Mouse (Mus musculus): ENCODE results near the gene Treml1. TPM values are rescaled to one million over a fixed set of nuclear protein-coding genes. Genes with fewer than 3 reads are reported as not detected.
"Not testable (repeated sequence)": the region's sequence is repeated elsewhere in the genome, so short reads cannot be mapped to it uniquely, and the experiment has no call there.

The Treml1 gene
- total and polyA plus RNA-seq, 3 experiments = 0.34 to 6.7 TPM; not detected in 1

DNA sequence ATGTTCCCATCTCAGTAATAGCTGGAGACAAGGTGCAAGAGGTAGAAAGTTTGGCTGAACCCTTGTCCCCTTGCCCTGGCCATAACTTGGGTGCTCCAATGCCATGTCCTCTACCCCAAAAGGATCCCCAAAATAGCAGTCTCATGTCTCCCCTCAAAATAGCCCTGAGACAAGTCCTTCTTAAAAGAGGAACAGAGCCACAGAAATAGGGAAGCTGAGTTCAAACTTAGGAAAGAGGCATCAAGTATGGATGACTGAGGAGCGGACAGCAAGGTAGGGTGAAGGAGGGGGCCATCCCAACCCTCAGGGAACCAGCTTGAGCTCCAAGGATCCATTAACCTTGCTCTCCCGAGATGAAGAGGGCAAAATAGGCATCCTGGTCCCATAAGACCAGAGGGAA lies 12.4 kb upstream of the Treml1 start:
- no peaks in the 10 kb centered on the region for H3K36me3 ChIP-seq (replicated peaks)
- TF ChIP-seq GATA1 (IDR thresholded peaks at IDR 0.05; ENCODE audit: borderline replicate concordance, low read length) (no peak), TAL1 (conservative IDR thresholded peaks at IDR 0.05; ENCODE audit: low read depth, low read length) (no peak), POLR2AphosphoS5 (IDR thresholded peaks at IDR 0.05; ENCODE audit: insufficient replicate concordance, low read depth, low read length) (no peak), GATA2 (IDR thresholded peaks at IDR 0.05; ENCODE audit: borderline replicate concordance, low read depth, low read length) (no peak), CTCF (IDR thresholded peaks at IDR 0.05; ENCODE audit: low read depth, low read length) (no peak)
- no peak overlapping the region for H3K4me3 ChIP-seq (ENCODE audit: low read depth, low read length)
- ATAC-seq (ENCODE audit: extremely low read depth, insufficient number of reproducible peaks, low FRiP score, poor library complexity, severe bottlenecking) (peak; percentile 22; the same call in 1 of the 2 replicates), DNase-seq (ENCODE audit: low spot score) (no peak)
- peaks cover 24% of the 10 kb centered on the region; the same call in 1 of the 2 replicates for H3K27me3 ChIP-seq (ENCODE audit: insufficient read depth, low read length)
- H3K9me3 ChIP-seq (replicated peaks) = no peaks in the 10 kb centered on the region
- peaks cover 23% of the 10 kb centered on the region for H3K4me1 ChIP-seq (ENCODE audit: insufficient read depth, low read depth, low read length)

- Histone ChIP-seq H3K4me3 (ENCODE audit: low read depth, low read length) (no peak overlapping the region), H3K9me3 (replicated peaks) (no peaks in the 10 kb centered on the region), H3K4me1 (ENCODE audit: insufficient read depth, low read depth, low read length) (peaks cover 20% of the 10 kb centered on the region), H3K36me3 (replicated peaks) (no peaks in the 10 kb centered on the region), H3K27me3 (ENCODE audit: insufficient read depth, low read length) (peaks cover 26% of the 10 kb centered on the region; the same call in 1 of the 2 replicates)
- DNase-seq (ENCODE audit: low spot score) (no peak), ATAC-seq (ENCODE audit: extremely low read depth, insufficient number of reproducible peaks, low FRiP score, poor library complexity, severe bottlenecking) (no peak)
- TF ChIP-seq GATA2 (IDR thresholded peaks at IDR 0.05; ENCODE audit: borderline replicate concordance, low read depth, low read length) (no peak), TAL1 (conservative IDR thresholded peaks at IDR 0.05; ENCODE audit: low read depth, low read length) (no peak), GATA1 (IDR thresholded peaks at IDR 0.05; ENCODE audit: borderline replicate concordance, low read length) (no peak), POLR2AphosphoS5 (IDR thresholded peaks at IDR 0.05; ENCODE audit: insufficient replicate concordance, low read depth, low read length) (no peak), CTCF (IDR thresholded peaks at IDR 0.05; ENCODE audit: low read depth, low read length) (no peak)
These were observed 9.0 kb upstream of the Treml1 start for GRCm38 (mm10) chr17:48350681-48351193.

DNA sequence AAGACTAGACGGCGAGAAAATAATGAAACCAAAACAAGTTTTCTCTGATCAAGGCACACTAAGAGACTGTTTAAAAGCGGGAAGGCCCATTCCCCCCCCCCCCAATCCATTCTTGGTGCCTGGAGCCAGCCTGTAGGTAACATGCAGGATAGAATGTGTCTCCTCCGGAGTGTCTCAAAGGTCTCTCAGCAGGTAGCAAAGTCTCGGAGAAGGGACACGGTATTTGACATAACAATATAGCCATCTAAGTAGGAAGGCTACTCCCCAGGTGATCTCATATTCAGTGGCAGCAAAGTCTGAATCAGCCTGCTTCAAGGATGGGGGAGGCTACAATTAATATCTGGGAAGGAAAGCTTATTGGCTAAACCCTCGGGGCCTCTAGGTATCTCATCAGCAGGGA lies 6.7 kb upstream of the Treml1 start:
- not testable (repeated sequence) for DNase-seq (ENCODE audit: low spot score); H3K9me3 ChIP-seq (replicated peaks); H3K4me1 ChIP-seq (ENCODE audit: insufficient read depth, low read depth, low read length); ATAC-seq (ENCODE audit: extremely low read depth, insufficient number of reproducible peaks, low FRiP score, poor library complexity, severe bottlenecking); H3K36me3 ChIP-seq (replicated peaks); H3K4me3 ChIP-seq (ENCODE audit: low read depth, low read length)
- H3K27me3 ChIP-seq (ENCODE audit: insufficient read depth, low read length) = peaks cover 19% of the 10 kb centered on the region

- DNase-seq (ENCODE audit: low spot score) (no peak), ATAC-seq (ENCODE audit: extremely low read depth, insufficient number of reproducible peaks, low FRiP score, poor library complexity, severe bottlenecking) (no peak)
- Histone ChIP-seq H3K36me3 (replicated peaks) (no peaks in the 10 kb centered on the region), H3K27me3 (ENCODE audit: insufficient read depth, low read length) (peaks cover 13% of the 10 kb centered on the region), H3K4me1 (ENCODE audit: insufficient read depth, low read depth, low read length) (peaks cover 18% of the 10 kb centered on the region), H3K9me3 (replicated peaks) (no peaks in the 10 kb centered on the region), H3K4me3 (ENCODE audit: low read depth, low read length) (no peak overlapping the region)
- TF ChIP-seq CTCF (IDR thresholded peaks at IDR 0.05; ENCODE audit: low read depth, low read length) (no peak), TAL1 (conservative IDR thresholded peaks at IDR 0.05; ENCODE audit: low read depth, low read length) (no peak), GATA1 (IDR thresholded peaks at IDR 0.05; ENCODE audit: borderline replicate concordance, low read length) (no peak), POLR2AphosphoS5 (IDR thresholded peaks at IDR 0.05; ENCODE audit: insufficient replicate concordance, low read depth, low read length) (no peak), GATA2 (IDR thresholded peaks at IDR 0.05; ENCODE audit: borderline replicate concordance, low read depth, low read length) (no peak)
These were observed 3.9 kb upstream of the Treml1 start for GRCm38 (mm10) chr17:48355822-48356221.

DNA sequence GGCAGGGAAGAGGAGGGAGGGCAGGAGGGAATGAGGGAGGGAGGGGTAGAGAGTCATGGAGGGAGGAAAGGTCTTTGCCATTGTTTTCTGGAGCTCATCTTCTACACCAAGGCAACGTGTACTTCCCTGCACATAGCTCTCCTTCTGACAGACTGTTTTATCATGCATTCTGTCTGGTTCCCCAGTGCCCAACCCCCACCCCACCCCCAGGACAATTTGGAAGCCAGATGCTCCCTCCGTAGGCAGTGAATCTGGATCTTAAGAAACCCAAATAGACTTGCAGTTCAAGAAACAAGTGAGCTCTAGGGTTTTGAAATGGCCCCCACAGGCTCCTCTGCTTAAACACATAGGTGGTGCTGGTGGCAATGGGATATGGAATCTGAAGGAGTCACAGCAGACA lies 1.8 kb upstream of the Treml1 start:
- TF ChIP-seq GATA1 (IDR thresholded peaks at IDR 0.05; ENCODE audit: borderline replicate concordance, low read length) = no peak
- no peak for TF ChIP-seq POLR2AphosphoS5 (IDR thresholded peaks at IDR 0.05; ENCODE audit: insufficient replicate concordance, low read depth, low read length)
- TF ChIP-seq GATA2 (IDR thresholded peaks at IDR 0.05; ENCODE audit: borderline replicate concordance, low read depth, low read length) = no peak
- TF ChIP-seq TAL1 (conservative IDR thresholded peaks at IDR 0.05; ENCODE audit: low read depth, low read length) = no peak
- TF ChIP-seq CTCF (IDR thresholded peaks at IDR 0.05; ENCODE audit: low read depth, low read length) = no peak
- Histone ChIP-seq H3K27me3 (ENCODE audit: insufficient read depth, low read length) (peaks cover 3% of the 10 kb centered on the region; the same call in 1 of the 2 replicates), H3K9me3 (replicated peaks) (no peaks in the 10 kb centered on the region), H3K4me3 (ENCODE audit: low read depth, low read length) (no peak overlapping the region), H3K36me3 (replicated peaks) (no peaks in the 10 kb centered on the region), H3K4me1 (ENCODE audit: insufficient read depth, low read depth, low read length) (peaks cover 21% of the 10 kb centered on the region)
- ATAC-seq (ENCODE audit: extremely low read depth, insufficient number of reproducible peaks, low FRiP score, poor library complexity, severe bottlenecking) (no peak), DNase-seq (ENCODE audit: low spot score) (no peak)

DNA sequence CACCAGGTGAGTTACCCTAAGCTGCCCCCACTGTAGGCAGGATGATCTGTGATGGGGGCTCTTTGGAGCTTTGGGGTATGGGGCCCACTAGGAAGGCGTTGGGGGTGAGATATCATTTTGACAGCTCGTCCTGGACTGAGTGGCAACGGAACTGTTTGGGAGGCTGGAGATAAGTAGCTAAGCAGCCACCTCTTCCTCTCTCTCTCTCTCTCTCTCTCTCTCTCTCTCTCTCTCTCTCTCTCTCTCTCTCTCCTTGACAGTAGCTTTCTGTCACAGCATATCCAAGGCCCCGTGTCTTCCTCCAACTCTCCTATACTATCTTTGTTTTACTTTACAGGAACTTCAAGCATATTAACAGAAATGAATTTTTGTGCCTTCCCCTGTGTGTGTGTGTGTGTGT lies 746 bp downstream of the Treml1 start:
- H3K4me1 ChIP-seq (ENCODE audit: insufficient read depth, low read depth, low read length) = peaks cover 29% of the 10 kb centered on the region
- TF ChIP-seq POLR2AphosphoS5 (IDR thresholded peaks at IDR 0.05; ENCODE audit: insufficient replicate concordance, low read depth, low read length) = no peak
- no peak for TF ChIP-seq CTCF (IDR thresholded peaks at IDR 0.05; ENCODE audit: low read depth, low read length)
- no peak for TF ChIP-seq TAL1 (conservative IDR thresholded peaks at IDR 0.05; ENCODE audit: low read depth, low read length)
- TF ChIP-seq GATA2 (IDR thresholded peaks at IDR 0.05; ENCODE audit: borderline replicate concordance, low read depth, low read length) = no peak
- no peak for TF ChIP-seq GATA1 (IDR thresholded peaks at IDR 0.05; ENCODE audit: borderline replicate concordance, low read length)

More for the DNA sequence above, 746 bp downstream of the Treml1 start:
- ATAC-seq (ENCODE audit: extremely low read depth, insufficient number of reproducible peaks, low FRiP score, poor library complexity, severe bottlenecking) = peak; percentile 59
- Histone ChIP-seq H3K9me3 (replicated peaks) (no peaks in the 10 kb centered on the region), H3K4me3 (ENCODE audit: low read depth, low read length) (no peak overlapping the region; the same call in 1 of the 2 replicates), H3K27me3 (ENCODE audit: insufficient read depth, low read length) (peaks cover 23% of the 10 kb centered on the region), H3K36me3 (replicated peaks) (no peaks in the 10 kb centered on the region)
- no peak for DNase-seq (ENCODE audit: low spot score)

Data from G1E (cell line).